Mouse (Mus musculus) brain, embryonic 14.5 days (tissue): Measurements from ENCODE around the gene Wfikkn2.

ENCODE experiments used
- CTCF ChIP-seq: fragments of 200-500 bp; IDR thresholded peaks from 2 replicates; pipeline ENCODE4 v1.5.1; 2012; ENCODE audit warnings: inconsistent platforms, mild to moderate bottlenecking, moderate library complexity, borderline replicate concordance; ENCODE audit not compliant: insufficient read depth, insufficient read length; ENCODE audit errors: extremely low read depth
- POLR2A ChIP-seq: fragments of 200-500 bp; IDR thresholded peaks from 2 replicates; pipeline ENCODE4 v1.6.1; 2012; ENCODE audit warnings: mild to moderate bottlenecking, inconsistent platforms, borderline replicate concordance; ENCODE audit not compliant: poor library complexity, insufficient read depth, insufficient read length, severe bottlenecking; ENCODE audit errors: extremely low read depth

DNA sequence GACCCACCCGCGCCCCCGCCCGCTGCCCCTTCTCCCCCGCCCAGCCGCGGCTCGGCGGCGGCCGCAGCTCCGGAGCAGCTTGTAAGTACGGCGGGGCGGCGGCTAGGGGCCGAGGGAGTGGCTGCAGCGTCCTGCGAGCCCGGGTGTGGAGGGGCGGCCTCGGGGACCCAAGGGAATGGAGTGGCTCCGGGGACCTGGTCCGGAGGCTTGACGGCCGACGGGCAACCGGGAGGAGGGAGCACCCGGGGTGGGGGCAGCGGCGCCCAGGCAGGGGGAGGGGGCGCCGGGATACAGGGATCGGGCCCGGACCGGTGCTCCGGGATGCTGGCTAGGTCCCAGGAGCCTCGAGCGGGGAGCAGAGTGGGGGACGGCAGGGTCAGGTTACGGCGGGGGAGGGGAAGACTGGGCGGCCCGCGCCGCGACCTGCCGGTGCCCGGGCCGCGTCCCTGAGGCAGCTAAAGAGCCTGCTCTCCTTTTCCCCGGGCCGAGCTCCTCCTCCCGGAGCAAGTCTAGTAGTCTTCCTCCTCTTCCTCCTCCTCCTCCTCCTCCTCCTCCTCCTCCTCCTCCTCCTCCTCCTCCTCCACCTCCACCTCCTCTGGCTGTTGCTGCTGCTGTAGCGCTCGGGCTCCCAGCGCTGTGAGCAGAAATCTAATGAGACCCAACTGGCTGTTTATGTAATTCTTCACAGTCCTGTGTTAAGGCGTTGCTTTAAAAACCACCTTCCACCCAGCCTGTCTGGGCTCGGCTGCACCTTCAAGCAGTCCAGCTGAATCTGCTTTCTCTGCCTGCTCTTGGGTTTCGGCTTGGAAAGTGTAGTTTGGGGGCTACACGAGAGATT, 33.9 kb downstream of the Wfikkn2 start:
- TF ChIP-seq POLR2A (no peak), CTCF (no peak)
